In genomic region chr10:61068436-61069192, GRCm38 (mm10) we compare ENCODE assay signal across 8 mouse cellular contexts. TPM values are rescaled to one million over a fixed set of nuclear protein-coding genes. Genes with fewer than 3 reads are reported as not detected.
DNase-seq lines count a peak whose midpoint lies in the region; ATAC-seq and TF ChIP-seq lines count a peak whose summit lies in the region.

No protein-coding gene starts in this region.

- 0 out of 2 replicates have a peak overlapping the region, but pooled peaks have one; percentile 29 for H3K4me3 ChIP-seq in E14TG2a.4 (replicated peaks; ENCODE audit: low read length)
- no peak overlapping the region for H3K4me3 ChIP-seq in bone marrow, adult 2 months (replicated peaks; ENCODE audit: control insufficient read depth, low read depth, low read length)
- H3K4me3 ChIP-seq in embryonic facial prominence, embryonic 14.5 days (ENCODE audit: low read depth, low read length): no peak overlapping the region
- H3K4me3 ChIP-seq in heart, embryonic 15.5 days: no peak overlapping the region
- no peak overlapping the region for H3K4me3 ChIP-seq in liver, embryonic 15.5 days (replicated peaks)
- H3K4me3 ChIP-seq in neural tube, embryonic 11.5 days (ENCODE audit: low read depth, low read length): no peak overlapping the region

- peaks cover 17% of the 10 kb centered on the region for H3K27me3 ChIP-seq in E14TG2a.4 (ENCODE audit: insufficient read depth, low read length)
- H3K27me3 ChIP-seq in embryonic facial prominence, embryonic 14.5 days (replicated peaks; ENCODE audit: control insufficient read depth, insufficient read depth, low read length): no peaks in the 10 kb centered on the region
- H3K27me3 ChIP-seq in heart, embryonic 15.5 days: no peaks in the 10 kb centered on the region
- H3K27me3 ChIP-seq in liver, embryonic 15.5 days: peaks cover 23% of the 10 kb centered on the region; the same call in 1 of the 2 replicates
- H3K27me3 ChIP-seq in neural tube, embryonic 11.5 days (ENCODE audit: control insufficient read depth, insufficient read depth, low read length): no peaks in the 10 kb centered on the region

- no peak overlapping the region for H3K9ac ChIP-seq in embryonic facial prominence, embryonic 14.5 days (ENCODE audit: low read depth, low read length)
- H3K9ac ChIP-seq in heart, embryonic 15.5 days: 0 out of 2 replicates have a peak overlapping the region, but pooled peaks have one; percentile 14
- H3K9ac ChIP-seq in liver, embryonic 15.5 days: no peak overlapping the region; the same call in 1 of the 2 replicates
- peak overlapping the region; percentile 11; the same call in 1 of the 2 replicates for H3K9ac ChIP-seq in neural tube, embryonic 11.5 days (ENCODE audit: low read length)

- peaks cover 54% of the 10 kb centered on the region for H3K4me1 ChIP-seq in E14TG2a.4 (replicated peaks; ENCODE audit: low read depth, low read length)
- no peaks in the 10 kb centered on the region for H3K4me1 ChIP-seq in bone marrow, adult 2 months (ENCODE audit: control insufficient read depth, insufficient read depth, low read length)
- peaks cover 14% of the 10 kb centered on the region; the same call in 1 of the 2 replicates for H3K4me1 ChIP-seq in embryonic facial prominence, embryonic 14.5 days (ENCODE audit: control insufficient read depth, insufficient read depth, low read length)
- H3K4me1 ChIP-seq in heart, embryonic 15.5 days (replicated peaks): peaks cover 34% of the 10 kb centered on the region
- peaks cover 17% of the 10 kb centered on the region for H3K4me1 ChIP-seq in liver, embryonic 15.5 days (replicated peaks)
- peaks cover 10% of the 10 kb centered on the region; the same call in 1 of the 2 replicates for H3K4me1 ChIP-seq in neural tube, embryonic 11.5 days (ENCODE audit: control insufficient read depth, insufficient read depth, low read length)

- H3K4me2 ChIP-seq in embryonic facial prominence, embryonic 14.5 days (ENCODE audit: low read depth, low read length): peak overlapping the region; percentile 28
- H3K4me2 ChIP-seq in heart, embryonic 15.5 days: peak overlapping the region; percentile 45
- H3K4me2 ChIP-seq in liver, embryonic 15.5 days: no peak overlapping the region
- H3K4me2 ChIP-seq in neural tube, embryonic 11.5 days (ENCODE audit: low read depth): peak overlapping the region; percentile 7; the same call in 1 of the 2 replicates

- no peaks in the 10 kb centered on the region for H3K9me3 ChIP-seq in E14TG2a.4 (ENCODE audit: low read length)
- H3K9me3 ChIP-seq in embryonic facial prominence, embryonic 14.5 days (ENCODE audit: control insufficient read depth, low read length): no peaks in the 10 kb centered on the region
- no peaks in the 10 kb centered on the region for H3K9me3 ChIP-seq in heart, embryonic 15.5 days (replicated peaks)
- H3K9me3 ChIP-seq in liver, embryonic 15.5 days (replicated peaks): no peaks in the 10 kb centered on the region
- no peaks in the 10 kb centered on the region for H3K9me3 ChIP-seq in neural tube, embryonic 11.5 days (ENCODE audit: control insufficient read depth, low read length)

- peak; percentile 42 for ATAC-seq in embryonic facial prominence, embryonic 14.5 days (ENCODE audit: low read depth)
- ATAC-seq in heart, embryonic 15.5 days (replicated peaks; ENCODE audit: insufficient number of reproducible peaks, insufficient read depth, low FRiP score, low read depth): peak; percentile 64
- 0 out of 2 replicates have a peak, but pooled peaks have one; percentile 26 for ATAC-seq in liver, embryonic 15.5 days (ENCODE audit: insufficient read depth)
- 0 out of 2 replicates have a peak, but pooled peaks have one; percentile 17 for ATAC-seq in neural tube, embryonic 11.5 days (ENCODE audit: insufficient read depth, low FRiP score, low TSS enrichment)

- no peak for TF ChIP-seq POLR2A in bone marrow, adult 2 months (IDR thresholded peaks at IDR 0.05; ENCODE audit: borderline replicate concordance, control insufficient read depth, low read depth, low read length)

- no peaks in the 10 kb centered on the region for H3K36me3 ChIP-seq in E14TG2a.4 (ENCODE audit: insufficient read depth, low read length)
- no peaks in the 10 kb centered on the region for H3K36me3 ChIP-seq in embryonic facial prominence, embryonic 14.5 days (ENCODE audit: control insufficient read depth, insufficient read depth, low read length)
- H3K36me3 ChIP-seq in heart, embryonic 15.5 days: no peaks in the 10 kb centered on the region
- no peaks in the 10 kb centered on the region for H3K36me3 ChIP-seq in liver, embryonic 15.5 days (replicated peaks)
- no peaks in the 10 kb centered on the region for H3K36me3 ChIP-seq in neural tube, embryonic 11.5 days (ENCODE audit: control insufficient read depth, insufficient read depth, low read length)

- no peak overlapping the region for H3K27ac ChIP-seq in bone marrow, adult 2 months (ENCODE audit: control insufficient read depth, insufficient read depth, low read depth, low read length, poor library complexity)
- H3K27ac ChIP-seq in embryonic facial prominence, embryonic 14.5 days (replicated peaks; ENCODE audit: low read depth, low read length): no peak overlapping the region
- H3K27ac ChIP-seq in heart, embryonic 15.5 days: peak overlapping the region; percentile 83
- H3K27ac ChIP-seq in liver, embryonic 15.5 days (replicated peaks): no peak overlapping the region
- no peak overlapping the region for H3K27ac ChIP-seq in neural tube, embryonic 11.5 days (ENCODE audit: low read depth, low read length)

- TF ChIP-seq CTCF in E14TG2a.4 (conservative IDR thresholded peaks at IDR 0.05; ENCODE audit: low read length): peak; percentile 65
- TF ChIP-seq CTCF in bone marrow, adult 2 months (IDR thresholded peaks at IDR 0.05; ENCODE audit: control insufficient read depth, insufficient read depth, low read length): peak; percentile 69

- 11% methylated on average over 8 of the region's 8 CpGs for WGBS in bone marrow, adult 2 months
- 4% methylated on average over 8 of the region's 8 CpGs for WGBS in embryonic facial prominence, embryonic 14.5 days
- WGBS in heart, embryonic 15.5 days: 4% methylated on average over 8 of the region's 8 CpGs
- WGBS in liver, embryonic 15.5 days (ENCODE audit: insufficient replicate concordance): 9% methylated on average over 8 of the region's 8 CpGs
- 0% methylated on average over 8 of the region's 8 CpGs for WGBS in neural tube, embryonic 11.5 days

- DNase-seq in embryonic facial prominence, embryonic 14.5 days (ENCODE audit: low spot score): peak; percentile 74
- DNase-seq in kidney, postnatal 36 days: peak; percentile 58 to 68
- peak; percentile 62 for DNase-seq in neural tube, embryonic 11.5 days (ENCODE audit: low spot score)
- peak; percentile 26 for DNase-seq in thymus, postnatal 25 days

RNA-seq across cellular contexts. Expression of gene Pcbd1, which starts 20.5 kb away (rescaled TPM):
- 3.6 and 5.2 TPM in 2 replicates for polyA plus RNA-seq in bone marrow, adult 2 months (2011; ENCODE audit: insufficient read depth, insufficient read length, low replicate concordance, missing spikeins)
- polyA plus RNA-seq in embryonic facial prominence, embryonic 14.5 days (2014; fragmentation: Nextera tagmentation; extraction: Ambion mirVana): 25.8 and 26.4 TPM in 2 replicates
- 53.0 and 59.8 TPM in 2 replicates for polyA plus RNA-seq in heart, embryonic 15.5 days (2015; fragmentation: Nextera tagmentation; extraction: Ambion mirVana)
- polyA plus RNA-seq in liver, embryonic 15.5 days (2015; fragmentation: Nextera tagmentation; extraction: Ambion mirVana): 177 and 186 TPM in 2 replicates
- polyA plus RNA-seq in neural tube, embryonic 11.5 days (2014; fragmentation: Nextera tagmentation; extraction: Ambion mirVana): 26.0 and 26.1 TPM in 2 replicates

Comparison
In these comparisons a context has a peak if more than half of its experiments do, and no peak if none do; other contexts are left out.
1. H3K9ac ChIP-seq: peak in heart, embryonic 15.5 days (single experiment) and neural tube, embryonic 11.5 days (single experiment); none in embryonic facial prominence, embryonic 14.5 days (single experiment) and liver, embryonic 15.5 days (single experiment).
2. Peak in every context shown above with its lines, with median percentiles within 50 percentile points of each other: ATAC-seq and DNase-seq.